Mouse (Mus musculus) midbrain, embryonic 10.5 days (tissue): ENCODE measurements around the gene Slc23a2. TPM values are rescaled to one million over a fixed set of nuclear protein-coding genes. Genes with fewer than 3 reads are reported as not detected.

ENCODE experiments used
- DNase-seq: peaks from one replicate; pipeline ENCODE4 v3.0.0-alpha.2; 2017; ENCODE audit warnings: low spot score
- H3K27ac ChIP-seq: fragments of 300-500 bp; sonication (generic); replicated peaks from 2 replicates; pipeline ENCODE4 v1.5.1; 2016; ENCODE audit warnings: mild to moderate bottlenecking
- H3K27me3 ChIP-seq: fragments of 300-500 bp; sonication (generic); 2 replicates; pipeline ENCODE4 v1.6.1; 2016; ENCODE audit warnings: low read depth, mild to moderate bottlenecking; ENCODE audit not compliant: poor library complexity, severe bottlenecking
- H3K36me3 ChIP-seq: fragments of 300-500 bp; sonication (generic); 2 replicates; pipeline ENCODE4 v1.6.1; 2016; ENCODE audit warnings: mild to moderate bottlenecking, moderate library complexity
- H3K4me1 ChIP-seq: fragments of 300-500 bp; sonication (generic); 2 replicates; pipeline ENCODE4 v1.6.1; 2016
- H3K4me3 ChIP-seq: fragments of 300-500 bp; sonication (generic); 2 replicates; pipeline ENCODE4 v1.5.1; 2016; ENCODE audit warnings: mild to moderate bottlenecking, moderate library complexity
- H3K9me3 ChIP-seq: fragments of 300-500 bp; sonication (generic); replicated peaks from 2 replicates; pipeline ENCODE4 v1.6.1; 2016; ENCODE audit warnings: mild to moderate bottlenecking
- WGBS: fragments of 180-500 bp; shearing (Covaris S2); methylation state at CpG from one replicate; pipeline ENCODE4 v1.1.7; 2016; 5-methylcytosine and 5-hydroxymethylcytosine counted together
- polyA plus RNA-seq: library from polyadenylated mRNA; unstranded; fragments of >200 nt; fragmentation: Nextera tagmentation; extraction: Ambion mirVana; gene quantifications from 2 replicates; pipeline ENCODE4 v1.2.1, GENCODE M21; 2016

Slc23a2 gene
- 8.8 and 9.0 TPM in 2 replicates for polyA plus RNA-seq

DNA sequence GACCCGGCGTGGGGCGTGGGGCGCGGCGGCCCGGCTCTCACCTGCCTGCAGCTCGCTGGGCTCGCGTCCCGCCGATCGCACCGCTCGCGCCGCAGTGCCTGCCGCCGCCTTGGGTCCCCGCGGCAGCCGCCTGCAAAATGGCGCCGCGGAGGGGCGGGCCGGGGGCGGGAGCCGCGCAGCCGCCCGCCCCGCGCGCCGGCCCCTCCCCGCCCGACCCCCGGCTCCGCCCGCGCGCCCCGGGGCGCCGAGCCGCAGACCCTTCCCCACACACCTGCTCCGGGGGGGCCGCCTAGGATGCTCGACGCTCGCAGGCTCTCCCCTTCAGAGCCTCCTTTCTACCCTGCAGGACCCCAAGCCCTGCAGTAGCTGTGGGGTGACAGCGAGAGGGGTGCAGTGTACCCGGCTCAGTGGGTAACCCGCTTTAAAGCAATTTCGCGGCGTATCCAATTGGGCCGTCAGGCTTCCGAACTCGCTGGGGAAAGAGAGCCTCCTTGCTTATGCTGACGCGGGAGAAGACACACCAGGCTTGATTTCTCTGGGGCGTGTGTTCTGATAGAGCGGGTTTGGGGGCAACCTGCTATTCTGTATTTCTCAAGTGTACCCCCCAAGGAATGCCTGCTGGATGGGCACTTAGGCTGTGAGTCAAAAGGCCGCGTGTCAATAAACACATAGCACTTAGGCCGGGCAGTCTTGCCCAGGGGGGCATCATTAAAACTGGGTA, at the start of gene Slc23a2:
TSS of gene Slc23a2 (minus strand) at position 138 of the 721 bp plus-strand sequence.
- Histone ChIP-seq H3K9me3 (no peaks in the 10 kb centered on the region), H3K27ac (peak within 1 kb of the TSS; percentile 83), H3K4me3 (peak within 1 kb of the TSS; percentile 84), H3K4me1 (peaks cover 37% of the 10 kb centered on the region), H3K36me3 (peaks cover 6% of the 10 kb centered on the region; the same call in 1 of the 2 replicates), H3K27me3 (peaks cover 50% of the 10 kb centered on the region)
- peak; percentile 50 for DNase-seq
- WGBS, result 3% methylated on average over 66 of the region's 68 CpGs

DNA sequence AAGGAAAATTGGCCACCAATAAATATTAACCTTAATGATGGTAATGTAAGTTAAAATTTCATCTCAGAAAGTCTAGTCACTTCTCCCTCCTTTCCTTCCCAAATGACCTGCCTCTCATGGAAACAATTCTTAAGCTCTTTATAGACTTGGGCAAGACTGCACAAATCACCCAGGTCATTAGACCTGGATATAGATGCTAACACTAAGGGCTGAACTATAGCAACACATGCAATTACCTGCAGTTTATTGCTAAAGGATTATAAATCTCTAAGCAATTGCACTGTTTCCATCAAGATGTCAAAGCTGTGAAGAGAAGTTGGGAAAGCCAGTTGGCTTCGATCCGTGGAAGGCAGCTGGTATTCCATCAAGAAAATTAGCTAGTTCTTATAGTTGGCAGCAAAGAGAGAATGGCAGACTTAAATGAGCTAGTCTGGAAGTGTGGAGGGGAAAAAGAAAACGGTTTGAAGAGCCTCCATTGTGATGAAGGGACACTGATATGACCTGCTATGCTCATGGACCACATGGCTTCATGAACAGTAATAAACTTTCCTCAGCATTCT, 45.8 kb upstream of the Slc23a2 start:
- WGBS, result 92% methylated on average over 3 of the region's 3 CpGs
- Histone ChIP-seq H3K36me3 (no peaks in the 10 kb centered on the region), H3K4me1 (no peaks in the 10 kb centered on the region), H3K27ac (no peak overlapping the region), H3K4me3 (no peak overlapping the region), H3K27me3 (no peaks in the 10 kb centered on the region), H3K9me3 (no peaks in the 10 kb centered on the region)
- no peak for DNase-seq

DNA sequence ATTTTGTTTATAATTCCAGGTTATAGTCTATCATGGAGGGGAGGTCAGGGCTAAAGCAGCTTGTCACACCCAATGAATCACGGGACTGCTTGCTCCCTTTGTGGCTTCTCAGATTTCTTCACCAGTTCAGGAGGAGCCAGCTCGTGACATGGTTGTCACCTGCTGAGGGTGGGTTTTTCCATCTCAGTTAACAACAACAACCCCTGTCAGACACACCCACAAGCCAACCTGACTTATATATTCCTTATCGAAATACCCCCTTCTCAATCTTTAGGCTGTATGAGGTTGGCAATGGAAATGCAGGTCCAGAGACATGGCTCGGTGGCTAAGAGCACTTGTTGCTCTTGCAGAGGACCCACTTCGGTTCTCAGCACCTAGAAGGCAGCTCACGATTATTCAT, 39.0 kb upstream of the Slc23a2 start:
- no peak overlapping the region for H3K27ac ChIP-seq
- no peak for DNase-seq
- no peak overlapping the region for H3K4me3 ChIP-seq
- no peaks in the 10 kb centered on the region for H3K27me3 ChIP-seq
- H3K4me1 ChIP-seq, result peaks cover 6% of the 10 kb centered on the region; the same call in 1 of the 2 replicates
- WGBS, result 79% methylated on average over 6 of the region's 6 CpGs
- no peaks in the 10 kb centered on the region for H3K36me3 ChIP-seq
- H3K9me3 ChIP-seq, result no peaks in the 10 kb centered on the region

- no peaks in the 10 kb centered on the region for H3K9me3 ChIP-seq
- peaks cover 6% of the 10 kb centered on the region; the same call in 1 of the 2 replicates for H3K4me1 ChIP-seq
- WGBS, result 70% methylated on average over 1 of the region's 1 CpGs
- no peak overlapping the region for H3K4me3 ChIP-seq
- no peak for DNase-seq
- no peak overlapping the region for H3K27ac ChIP-seq
- H3K27me3 ChIP-seq, result no peaks in the 10 kb centered on the region
- no peaks in the 10 kb centered on the region for H3K36me3 ChIP-seq
These were observed 35.7 kb upstream of the Slc23a2 start for GRCm38 (mm10) chr2:132180463-132181205.

- Histone ChIP-seq H3K36me3 (no peaks in the 10 kb centered on the region), H3K4me3 (no peak overlapping the region), H3K9me3 (no peaks in the 10 kb centered on the region), H3K27me3 (no peaks in the 10 kb centered on the region), H3K27ac (no peak overlapping the region), H3K4me1 (peaks cover 6% of the 10 kb centered on the region; the same call in 1 of the 2 replicates)
- no peak for DNase-seq
- 89% methylated on average over 7 of the region's 7 CpGs for WGBS
These were observed 34.5 kb upstream of the Slc23a2 start for GRCm38 (mm10) chr2:132179371-132179770.

DNA sequence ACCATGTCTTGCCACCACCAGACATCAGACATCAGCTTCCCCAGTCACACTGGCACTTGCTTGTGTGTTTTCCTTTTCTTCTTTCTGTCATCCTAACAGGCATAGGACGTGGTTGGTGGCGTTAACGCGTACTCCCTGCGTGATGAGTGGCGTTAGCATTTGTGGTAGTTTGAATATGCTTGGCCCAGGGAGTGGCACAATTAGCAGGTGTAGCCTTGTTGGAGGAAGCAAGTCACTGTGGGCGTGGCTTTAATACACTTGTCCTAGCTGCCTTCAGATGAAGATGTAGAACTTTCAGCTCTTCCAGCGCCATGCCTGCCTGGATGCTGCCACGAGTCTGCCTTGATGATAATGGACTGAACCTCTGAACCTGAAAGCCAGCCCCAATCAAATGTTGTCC, 32.5 kb upstream of the Slc23a2 start:
- Histone ChIP-seq H3K9me3 (no peaks in the 10 kb centered on the region), H3K36me3 (no peaks in the 10 kb centered on the region), H3K4me3 (no peak overlapping the region), H3K27ac (no peak overlapping the region), H3K4me1 (no peaks in the 10 kb centered on the region), H3K27me3 (no peaks in the 10 kb centered on the region)
- DNase-seq, result no peak
- 91% methylated on average over 9 of the region's 9 CpGs for WGBS

DNA sequence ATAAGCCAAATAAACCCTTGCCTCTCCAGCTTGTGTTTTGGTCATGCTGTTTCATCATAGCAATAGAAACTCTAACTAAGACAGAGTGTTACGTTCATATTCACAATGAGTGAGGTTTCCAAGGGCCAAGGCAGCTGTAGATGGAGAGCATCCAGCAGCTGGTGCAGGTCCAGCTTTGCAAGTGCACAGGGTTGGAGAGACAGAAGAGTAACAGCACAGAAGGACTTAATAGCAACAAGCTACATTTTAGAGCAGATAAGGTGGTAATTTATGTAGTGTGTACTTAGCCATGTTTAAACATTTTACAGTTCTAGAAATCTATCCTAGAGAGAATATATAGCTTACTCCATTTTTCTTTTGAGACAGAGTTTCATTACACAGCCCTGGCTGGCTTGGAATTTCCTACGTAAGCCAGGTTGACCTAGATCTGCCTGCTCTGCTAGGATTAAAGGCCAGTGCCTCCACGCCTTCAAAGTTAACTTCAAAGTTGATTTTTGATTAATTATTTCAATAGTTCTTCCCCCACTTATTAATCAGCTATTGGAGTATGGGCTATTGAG, 31.5 kb upstream of the Slc23a2 start:
- Histone ChIP-seq H3K4me1 (no peaks in the 10 kb centered on the region), H3K4me3 (no peak overlapping the region), H3K27me3 (no peaks in the 10 kb centered on the region), H3K36me3 (no peaks in the 10 kb centered on the region), H3K27ac (no peak overlapping the region), H3K9me3 (no peaks in the 10 kb centered on the region)
- DNase-seq, result no peak
- 88% methylated on average over 3 of the region's 3 CpGs for WGBS

DNA sequence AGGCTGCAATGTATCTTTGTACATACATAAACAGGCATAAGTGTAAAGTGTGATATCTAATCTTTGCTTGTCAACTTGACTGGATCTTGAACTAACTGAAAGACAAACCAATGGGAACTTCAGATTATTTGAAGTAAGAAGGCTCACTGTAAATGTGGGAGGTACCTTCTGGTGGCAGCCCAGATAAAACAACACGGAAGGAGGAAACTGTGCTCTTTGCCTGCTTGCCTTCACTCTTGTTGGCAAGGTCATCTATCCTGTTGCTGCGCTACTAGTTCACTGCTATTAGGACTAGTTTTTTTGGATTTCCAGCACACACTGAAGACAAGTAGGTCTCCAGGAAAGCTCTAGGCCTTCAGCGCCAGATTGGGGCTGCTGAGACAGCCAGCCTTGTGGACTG, 29.1 kb upstream of the Slc23a2 start:
- no peak overlapping the region for H3K27ac ChIP-seq
- WGBS, result 88% methylated on average over 3 of the region's 3 CpGs
- no peaks in the 10 kb centered on the region for H3K27me3 ChIP-seq
- DNase-seq, result no peak
- no peaks in the 10 kb centered on the region for H3K4me1 ChIP-seq
- H3K36me3 ChIP-seq, result no peaks in the 10 kb centered on the region
- no peaks in the 10 kb centered on the region for H3K9me3 ChIP-seq
- no peak overlapping the region for H3K4me3 ChIP-seq

DNA sequence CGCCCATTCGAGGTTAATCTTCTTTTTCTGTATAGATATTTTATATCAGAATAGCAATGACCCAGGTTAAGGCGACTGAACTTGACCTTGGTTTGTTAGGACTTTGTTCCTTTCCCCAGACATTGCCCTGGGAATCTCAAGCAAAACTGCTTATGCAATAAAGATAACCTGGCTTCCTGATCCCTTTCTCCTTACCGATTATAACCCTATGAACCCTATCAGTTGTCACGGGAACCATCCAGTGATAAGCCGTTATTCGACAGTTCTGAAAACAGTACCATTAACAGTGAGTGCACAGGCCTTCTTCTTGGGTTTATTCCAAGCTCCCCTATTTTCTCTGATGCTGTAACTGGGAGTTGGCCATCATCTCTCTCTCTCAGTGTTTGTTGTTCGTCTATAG, 27.0 kb upstream of the Slc23a2 start:
- Histone ChIP-seq H3K4me1 (no peaks in the 10 kb centered on the region), H3K27ac (no peak overlapping the region), H3K36me3 (no peaks in the 10 kb centered on the region), H3K27me3 (no peaks in the 10 kb centered on the region), H3K9me3 (no peaks in the 10 kb centered on the region), H3K4me3 (no peak overlapping the region)
- WGBS, result 91% methylated on average over 8 of the region's 8 CpGs
- no peak for DNase-seq

DNA sequence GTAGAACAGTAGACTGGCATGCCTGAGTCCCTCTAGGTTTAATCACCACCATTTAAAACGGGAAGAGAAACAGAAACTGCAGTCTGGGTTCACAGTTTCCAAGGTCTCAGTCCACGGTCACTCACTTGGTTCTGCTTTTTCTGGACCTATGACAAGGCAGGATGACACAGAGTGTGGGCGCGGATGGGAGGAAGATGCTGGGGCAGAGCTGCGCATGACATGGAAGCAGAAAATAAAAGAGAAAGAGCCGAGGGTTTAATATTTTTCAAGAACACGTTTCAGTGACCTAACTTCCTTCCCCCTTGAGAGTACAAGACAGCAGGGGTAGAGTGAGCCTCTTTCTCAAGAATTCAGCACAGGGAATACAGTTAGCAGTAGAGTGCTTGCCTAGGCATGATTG, 24.2 kb upstream of the Slc23a2 start:
- Histone ChIP-seq H3K36me3 (no peaks in the 10 kb centered on the region), H3K4me1 (no peaks in the 10 kb centered on the region), H3K27me3 (no peaks in the 10 kb centered on the region), H3K4me3 (no peak overlapping the region), H3K27ac (no peak overlapping the region), H3K9me3 (no peaks in the 10 kb centered on the region)
- 89% methylated on average over 7 of the region's 7 CpGs for WGBS
- no peak for DNase-seq

DNA sequence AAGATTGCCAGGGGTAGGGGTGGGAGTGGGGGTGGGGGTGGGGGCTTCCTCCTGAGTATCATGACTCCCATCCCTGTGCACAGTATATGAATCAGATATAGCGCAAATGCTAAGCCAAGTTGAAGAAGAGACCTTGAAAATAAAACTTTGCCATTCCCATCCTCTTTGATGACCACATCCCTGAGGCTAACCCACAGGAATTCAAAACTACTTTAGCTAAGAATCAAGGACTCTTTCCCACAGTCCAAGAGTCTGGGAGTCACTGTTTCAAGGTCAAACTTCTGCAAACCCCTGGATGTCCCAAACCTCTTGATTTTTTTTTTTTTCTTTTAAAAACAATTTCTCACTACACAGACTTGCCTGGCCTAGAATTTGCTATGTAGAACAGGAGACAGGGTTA, 18.7 kb upstream of the Slc23a2 start:
- DNase-seq, result no peak
- WGBS, result 100% methylated on average over 1 of the region's 1 CpGs
- H3K36me3 ChIP-seq, result no peaks in the 10 kb centered on the region
- 0 out of 2 replicates have a peak, but pooled peaks cover 2% of the 10 kb centered on the region for H3K4me1 ChIP-seq
- no peak overlapping the region for H3K27ac ChIP-seq
- no peaks in the 10 kb centered on the region for H3K27me3 ChIP-seq
- H3K4me3 ChIP-seq, result no peak overlapping the region
- H3K9me3 ChIP-seq, result no peaks in the 10 kb centered on the region

DNA sequence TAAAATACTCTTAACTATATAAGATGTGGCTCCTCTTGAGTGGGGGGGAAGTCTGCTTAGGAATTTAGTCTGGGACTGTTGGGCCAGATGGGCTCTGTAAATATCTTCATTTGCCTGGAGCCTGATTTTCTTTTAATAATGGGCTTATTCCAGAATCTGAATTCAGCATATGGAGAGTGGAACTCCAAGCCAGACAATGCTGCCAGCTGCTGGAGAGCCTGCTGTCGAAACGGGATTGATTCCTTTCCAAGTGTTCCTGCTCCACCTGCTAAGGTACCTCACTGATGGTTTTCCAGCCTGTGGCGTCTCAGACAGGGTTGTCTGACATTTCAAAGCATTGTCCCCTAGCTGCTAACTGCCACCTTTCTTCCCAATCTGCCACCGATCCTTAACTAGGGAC, 12.6 kb upstream of the Slc23a2 start:
- DNase-seq, result no peak
- H3K4me3 ChIP-seq, result no peak overlapping the region
- no peaks in the 10 kb centered on the region for H3K9me3 ChIP-seq
- H3K36me3 ChIP-seq, result no peaks in the 10 kb centered on the region
- no peak overlapping the region for H3K27ac ChIP-seq
- H3K4me1 ChIP-seq, result 0 out of 2 replicates have a peak, but pooled peaks cover 5% of the 10 kb centered on the region
- WGBS, result 84% methylated on average over 4 of the region's 4 CpGs
- H3K27me3 ChIP-seq, result no peaks in the 10 kb centered on the region
